Mouse (Mus musculus): ENCODE results near the gene Clint1. TPM values are rescaled to one million over a fixed set of nuclear protein-coding genes. Genes with fewer than 3 reads are reported as not detected.

The Clint1 gene
- polyA plus RNA-seq (2016; fragmentation: Nextera tagmentation; extraction: Ambion mirVana): 73.0 and 81.5 TPM in 2 replicates

DNA sequence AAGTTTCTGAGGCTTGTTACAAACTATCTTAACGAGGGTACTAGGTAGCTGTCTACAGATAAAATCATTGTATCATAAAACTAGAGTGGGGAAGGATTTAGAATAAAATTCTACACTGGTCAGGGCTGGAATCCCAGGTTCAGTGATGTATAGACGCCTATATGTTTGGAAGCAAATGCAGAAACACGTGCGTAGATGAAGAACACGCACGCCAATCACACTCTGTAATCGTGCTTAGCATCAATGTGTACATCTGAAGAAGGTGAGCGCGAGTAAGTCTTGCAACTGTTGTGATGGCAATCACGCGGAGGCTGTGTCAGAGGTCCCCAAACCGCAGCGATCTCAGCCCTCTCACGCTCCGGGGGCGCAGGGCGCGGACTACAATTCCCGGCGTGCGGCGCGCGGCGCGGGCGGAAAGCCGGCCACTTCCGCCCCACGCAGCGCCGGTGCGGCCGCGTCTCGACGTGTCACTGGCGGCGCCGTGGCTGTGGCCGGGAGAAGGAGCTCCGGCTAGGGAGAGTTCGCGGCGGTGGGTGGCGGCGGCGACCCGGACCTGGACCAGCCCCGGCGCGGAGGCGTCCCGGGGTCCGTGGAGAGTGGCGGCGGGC lies at the start of gene Clint1:
Gene Clint1, plus strand, starts transcription at position 536 of the 608 bp plus-strand sequence.
- H3K9me3 ChIP-seq (replicated peaks): no peaks in the 10 kb centered on the region
- DNase-seq (ENCODE audit: low spot score): peak; percentile 89
- H3K4me3 ChIP-seq: peak within 1 kb of the TSS; percentile 100
- peaks cover 33% of the 10 kb centered on the region for H3K36me3 ChIP-seq
- no peaks in the 10 kb centered on the region for H3K27me3 ChIP-seq (ENCODE audit: low read depth, poor library complexity, severe bottlenecking)
- H3K27ac ChIP-seq: peak within 1 kb of the TSS; percentile 97
- H3K4me1 ChIP-seq: peaks cover 17% of the 10 kb centered on the region; the same call in 1 of the 2 replicates
- WGBS: under 1% methylated on average over 57 of the region's 57 CpGs

DNA sequence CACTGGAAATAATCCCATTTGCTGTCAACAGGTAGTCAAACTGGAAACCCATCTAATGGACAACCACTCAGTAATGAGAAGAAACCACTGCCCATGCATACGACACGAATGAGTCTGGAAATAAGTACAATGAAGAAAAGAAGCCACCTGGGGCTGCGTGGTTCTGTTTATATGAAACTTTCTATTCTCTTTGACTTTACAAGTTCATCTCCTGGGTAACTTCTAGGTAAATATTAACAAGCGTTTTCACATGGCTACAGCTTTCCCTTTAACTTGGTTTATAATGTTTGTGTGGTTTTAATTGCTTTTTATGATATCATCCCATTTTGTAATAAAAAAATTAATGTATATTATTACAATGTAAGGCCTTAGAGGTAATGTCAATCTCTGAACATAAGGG lies 47.8 kb upstream of the Clint1 start:
- H3K36me3 ChIP-seq: no peaks in the 10 kb centered on the region
- WGBS: 93% methylated on average over 4 of the region's 4 CpGs
- no peaks in the 10 kb centered on the region for H3K9me3 ChIP-seq (replicated peaks)
- H3K4me3 ChIP-seq: no peak overlapping the region
- no peak for DNase-seq (ENCODE audit: low spot score)
- peaks cover 15% of the 10 kb centered on the region for H3K4me1 ChIP-seq
- no peak overlapping the region for H3K27ac ChIP-seq
- H3K27me3 ChIP-seq (ENCODE audit: low read depth, poor library complexity, severe bottlenecking): no peaks in the 10 kb centered on the region

DNA sequence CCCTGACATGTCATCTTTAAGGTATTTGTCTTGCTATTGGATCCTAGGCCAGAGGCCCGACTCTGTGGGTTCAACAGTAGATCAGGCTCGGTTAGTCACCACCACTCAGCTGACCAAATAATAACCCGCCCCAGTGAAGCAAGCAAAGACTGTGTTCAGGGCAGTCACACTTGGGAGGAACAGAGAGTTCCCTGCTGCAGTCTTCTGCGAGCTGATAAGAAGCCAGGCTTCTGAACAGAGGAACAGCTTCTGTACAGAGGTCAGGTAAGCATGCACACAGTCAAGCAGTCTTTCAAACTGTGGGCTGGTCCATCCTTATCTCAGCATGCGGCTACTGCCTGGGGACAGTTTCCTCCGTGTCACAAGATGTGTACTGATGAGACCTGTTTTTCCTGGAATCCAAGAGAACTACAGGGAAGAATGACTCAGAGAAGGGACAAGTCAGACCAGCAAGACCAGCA lies 46.5 kb upstream of the Clint1 start:
- Histone ChIP-seq H3K4me3 (no peak overlapping the region), H3K9me3 (replicated peaks) (no peaks in the 10 kb centered on the region), H3K4me1 (peaks cover 10% of the 10 kb centered on the region), H3K36me3 (no peaks in the 10 kb centered on the region), H3K27ac (no peak overlapping the region), H3K27me3 (ENCODE audit: low read depth, poor library complexity, severe bottlenecking) (no peaks in the 10 kb centered on the region)
- 82% methylated on average over 6 of the region's 6 CpGs for WGBS
- DNase-seq (ENCODE audit: low spot score): no peak

DNA sequence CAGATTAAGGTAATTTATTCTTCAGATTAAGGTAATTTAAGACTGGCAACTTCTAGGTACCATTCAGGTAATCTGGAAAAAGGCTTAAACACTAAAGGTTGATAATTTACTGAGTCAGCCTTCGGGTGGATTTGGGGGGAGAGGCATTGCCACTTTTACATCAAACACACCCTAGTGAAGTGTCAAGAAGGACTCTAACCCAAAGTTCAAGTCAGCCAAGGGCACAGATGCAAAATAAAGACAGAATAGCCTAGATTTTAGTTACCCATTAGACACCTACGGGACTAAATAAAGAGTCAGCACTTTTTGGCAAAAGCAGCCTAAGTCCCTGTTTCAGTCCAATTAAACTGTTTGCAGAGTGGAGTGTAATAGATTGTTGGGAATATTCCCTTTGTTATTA lies 46.0 kb upstream of the Clint1 start:
- Histone ChIP-seq H3K27me3 (ENCODE audit: low read depth, poor library complexity, severe bottlenecking) (no peaks in the 10 kb centered on the region), H3K36me3 (no peaks in the 10 kb centered on the region), H3K4me3 (no peak overlapping the region), H3K27ac (no peak overlapping the region), H3K9me3 (replicated peaks) (no peaks in the 10 kb centered on the region), H3K4me1 (peaks cover 7% of the 10 kb centered on the region; the same call in 1 of the 2 replicates)
- no peak for DNase-seq (ENCODE audit: low spot score)
- WGBS: 83% methylated on average over 2 of the region's 2 CpGs

- DNase-seq (ENCODE audit: low spot score): no peak
- 92% methylated on average over 2 of the region's 2 CpGs for WGBS
Observed at GRCm38 (mm10) chr11:45806264-45806663, 45.6 kb upstream of the Clint1 start.

GRCm38 (mm10) chr11:45806809-45807208 lies 45.0 kb upstream of the Clint1 start:
- 92% methylated on average over 3 of the region's 3 CpGs for WGBS
- H3K4me3 ChIP-seq: no peak overlapping the region
- no peak overlapping the region for H3K27ac ChIP-seq
- H3K27me3 ChIP-seq (ENCODE audit: low read depth, poor library complexity, severe bottlenecking): no peaks in the 10 kb centered on the region
- no peak for DNase-seq (ENCODE audit: low spot score)
- peaks cover 7% of the 10 kb centered on the region; the same call in 1 of the 2 replicates for H3K4me1 ChIP-seq
- no peaks in the 10 kb centered on the region for H3K36me3 ChIP-seq
- no peaks in the 10 kb centered on the region for H3K9me3 ChIP-seq (replicated peaks)

More at GRCm38 (mm10) chr11:45806264-45806663, 45.6 kb upstream of the Clint1 start:
- Histone ChIP-seq H3K27me3 (ENCODE audit: low read depth, poor library complexity, severe bottlenecking) (no peaks in the 10 kb centered on the region), H3K4me3 (no peak overlapping the region), H3K36me3 (no peaks in the 10 kb centered on the region), H3K4me1 (peaks cover 7% of the 10 kb centered on the region; the same call in 1 of the 2 replicates), H3K9me3 (replicated peaks) (no peaks in the 10 kb centered on the region), H3K27ac (no peak overlapping the region)

DNA sequence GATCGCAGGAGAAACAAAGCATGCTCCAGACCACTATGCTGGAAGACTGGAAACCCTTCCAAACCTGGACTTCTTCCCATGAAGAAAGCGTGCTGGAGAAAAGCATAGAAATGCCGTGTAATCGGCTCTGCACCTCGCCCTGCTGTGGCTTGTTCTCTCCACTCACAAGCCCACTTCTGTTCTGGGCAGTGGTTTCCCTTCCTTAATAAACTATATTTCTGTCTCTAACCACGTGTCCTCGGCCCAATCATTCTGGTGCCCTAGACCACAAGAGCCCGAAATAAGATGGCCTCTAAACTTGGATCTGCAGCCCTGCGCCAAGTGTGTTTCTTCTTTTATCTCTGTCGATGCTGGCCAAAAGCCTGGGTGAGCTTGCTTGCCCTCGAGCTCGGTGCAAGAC lies 44.0 kb upstream of the Clint1 start:
- WGBS: 88% methylated on average over 12 of the region's 12 CpGs
- Histone ChIP-seq H3K9me3 (replicated peaks) (no peaks in the 10 kb centered on the region), H3K4me3 (no peak overlapping the region), H3K36me3 (no peaks in the 10 kb centered on the region), H3K27ac (no peak overlapping the region), H3K27me3 (ENCODE audit: low read depth, poor library complexity, severe bottlenecking) (no peaks in the 10 kb centered on the region), H3K4me1 (peaks cover 7% of the 10 kb centered on the region; the same call in 1 of the 2 replicates)
- no peak for DNase-seq (ENCODE audit: low spot score)

- WGBS: 69% methylated on average over 5 of the region's 5 CpGs
- H3K36me3 ChIP-seq: no peaks in the 10 kb centered on the region
- H3K27ac ChIP-seq: no peak overlapping the region
- H3K4me1 ChIP-seq: peaks cover 7% of the 10 kb centered on the region; the same call in 1 of the 2 replicates
- no peak for DNase-seq (ENCODE audit: low spot score)
- H3K4me3 ChIP-seq: no peak overlapping the region
- no peaks in the 10 kb centered on the region for H3K27me3 ChIP-seq (ENCODE audit: low read depth, poor library complexity, severe bottlenecking)
- H3K9me3 ChIP-seq (replicated peaks): no peaks in the 10 kb centered on the region
Observed at GRCm38 (mm10) chr11:45809424-45809823, 42.4 kb upstream of the Clint1 start.

DNA sequence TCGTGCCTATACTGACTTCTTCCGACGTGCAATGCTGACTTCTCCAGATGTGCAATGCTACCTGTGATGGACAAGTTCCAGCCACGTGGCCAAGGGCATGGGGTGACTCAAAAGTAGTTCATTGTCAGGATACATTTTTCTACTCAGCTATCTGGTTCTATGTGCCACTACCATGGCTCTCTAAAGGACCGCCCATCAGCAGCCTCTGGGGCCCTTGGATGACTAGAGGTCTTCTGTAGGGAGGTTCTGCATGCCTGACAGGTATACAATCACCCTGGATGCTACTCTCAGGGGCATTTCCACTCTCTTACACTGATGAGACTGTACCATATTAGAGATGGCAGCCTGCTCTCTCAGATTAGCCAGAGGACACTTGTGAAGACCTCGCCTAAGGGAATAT lies 41.8 kb upstream of the Clint1 start:
- no peak for DNase-seq (ENCODE audit: low spot score)
- Histone ChIP-seq H3K9me3 (replicated peaks) (no peaks in the 10 kb centered on the region), H3K36me3 (no peaks in the 10 kb centered on the region), H3K4me3 (no peak overlapping the region), H3K27me3 (ENCODE audit: low read depth, poor library complexity, severe bottlenecking) (no peaks in the 10 kb centered on the region), H3K27ac (no peak overlapping the region), H3K4me1 (peaks cover 7% of the 10 kb centered on the region; the same call in 1 of the 2 replicates)
- WGBS: 84% methylated on average over 6 of the region's 6 CpGs

GRCm38 (mm10) chr11:45810805-45811204 lies 41.0 kb upstream of the Clint1 start:
- Histone ChIP-seq H3K4me3 (no peak overlapping the region), H3K9me3 (replicated peaks) (no peaks in the 10 kb centered on the region), H3K27ac (no peak overlapping the region), H3K36me3 (no peaks in the 10 kb centered on the region), H3K27me3 (ENCODE audit: low read depth, poor library complexity, severe bottlenecking) (no peaks in the 10 kb centered on the region), H3K4me1 (peaks cover 7% of the 10 kb centered on the region; the same call in 1 of the 2 replicates)
- WGBS: 93% methylated on average over 8 of the region's 8 CpGs
- DNase-seq (ENCODE audit: low spot score): no peak

DNA sequence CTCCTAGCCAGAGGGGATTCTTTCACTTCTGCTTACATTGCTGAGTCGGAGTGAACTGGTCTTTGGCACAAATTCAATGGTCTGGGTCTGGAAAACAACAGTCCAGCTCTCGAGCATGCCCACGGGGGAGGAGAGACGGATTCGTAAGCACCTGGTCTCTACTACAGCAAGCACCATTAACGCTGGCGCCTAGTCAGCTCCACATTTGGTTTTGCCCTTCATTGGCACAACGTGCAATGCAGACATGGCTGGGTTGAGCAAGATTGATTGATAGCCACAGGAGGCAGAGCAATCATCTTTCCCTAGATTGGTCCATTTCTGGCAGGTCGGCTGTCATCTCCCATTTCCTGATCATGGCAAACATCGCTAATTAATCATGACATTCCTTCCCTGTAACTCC lies 36.2 kb upstream of the Clint1 start:
- Histone ChIP-seq H3K27me3 (ENCODE audit: low read depth, poor library complexity, severe bottlenecking) (no peaks in the 10 kb centered on the region), H3K4me1 (no peaks in the 10 kb centered on the region), H3K36me3 (no peaks in the 10 kb centered on the region), H3K4me3 (no peak overlapping the region), H3K27ac (no peak overlapping the region), H3K9me3 (replicated peaks) (no peaks in the 10 kb centered on the region)
- DNase-seq (ENCODE audit: low spot score): no peak
- 88% methylated on average over 10 of the region's 10 CpGs for WGBS

GRCm38 (mm10) chr11:45816712-45817111 lies 35.1 kb upstream of the Clint1 start:
- Histone ChIP-seq H3K27ac (no peak overlapping the region), H3K9me3 (replicated peaks) (no peaks in the 10 kb centered on the region), H3K36me3 (no peaks in the 10 kb centered on the region), H3K4me3 (no peak overlapping the region), H3K27me3 (ENCODE audit: low read depth, poor library complexity, severe bottlenecking) (no peaks in the 10 kb centered on the region), H3K4me1 (no peaks in the 10 kb centered on the region)
- WGBS: 84% methylated on average over 1 of the region's 1 CpGs
- DNase-seq (ENCODE audit: low spot score): no peak

- DNase-seq (ENCODE audit: low spot score): no peak
- H3K27ac ChIP-seq: no peak overlapping the region
- no peaks in the 10 kb centered on the region for H3K27me3 ChIP-seq (ENCODE audit: low read depth, poor library complexity, severe bottlenecking)
- no peaks in the 10 kb centered on the region for H3K36me3 ChIP-seq
- WGBS: 42% methylated on average over 3 of the region's 3 CpGs
- H3K4me3 ChIP-seq: no peak overlapping the region
- H3K9me3 ChIP-seq (replicated peaks): no peaks in the 10 kb centered on the region
- H3K4me1 ChIP-seq: no peaks in the 10 kb centered on the region
Observed at GRCm38 (mm10) chr11:45817996-45818395, 33.9 kb upstream of the Clint1 start.
